Mouse (Mus musculus) mouse embryonic stem cell (cell line): Measurements from ENCODE around the gene Chrng.

ENCODE experiments used
- in situ Hi-C, 2 experiments: fragments of 300-500 bp; cut with MboI; formaldehyde crosslinking; loops; 1 replicate in 1 of 2; 3 replicates in 1 of 2; pipeline ENCODE4 v1.14.3; 2019 to 2020; ENCODE audit warnings: low sequenced_read_pairs in 2 of 2, low pct_unique_long_range_greater_than_20kb in 1 of 2, mixed read lengths in 1 of 2; ENCODE audit not compliant: unreplicated experiment in 1 of 2

The Chrng gene

DNA sequence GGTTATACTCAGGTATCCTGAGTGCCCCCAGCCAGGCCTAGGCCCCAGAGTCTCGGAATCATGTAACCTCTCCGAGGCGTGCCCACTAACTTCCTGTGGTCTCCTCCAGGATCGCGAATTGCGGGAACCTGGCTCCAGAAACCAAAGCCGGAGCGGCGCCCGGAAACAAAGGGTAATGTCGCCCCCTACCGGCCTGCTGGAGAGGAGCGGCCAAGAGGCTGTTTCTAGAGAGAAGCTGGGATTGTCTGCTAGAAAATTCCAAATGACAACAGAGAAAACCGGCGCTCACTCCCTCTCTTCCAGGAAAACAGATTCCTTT lies 17.5 kb upstream of the Chrng start:
- in situ Hi-C loops: loop anchor here in 1 of 2 experiments (25.0 kb wide), 1 partner anchor 475 kb away; no protein-coding TSS in a partner anchor

DNA sequence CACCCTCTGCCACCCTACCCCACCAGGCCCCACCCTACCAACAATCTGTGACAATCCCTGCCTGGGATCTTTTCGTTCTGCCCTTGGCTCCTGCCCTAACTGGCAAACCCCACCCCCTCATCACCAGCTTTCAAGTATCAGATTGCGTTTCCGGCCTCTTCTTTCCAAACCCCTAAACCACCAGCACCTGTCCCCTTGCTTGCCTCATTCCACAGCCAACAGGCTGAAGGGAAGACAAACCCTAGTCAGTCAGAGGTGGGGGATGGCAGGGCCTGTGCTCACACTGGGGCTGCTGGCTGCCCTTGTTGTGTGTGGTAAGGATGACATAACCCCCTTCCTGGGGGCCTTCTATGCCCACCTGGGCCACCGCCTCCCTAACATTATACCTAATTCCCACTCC lies 14.0 kb upstream of the Chrng start, which contains the start of gene Chrnd:
Gene Chrnd, plus strand, starts transcription at position 179 of the 400 bp plus-strand sequence.
- in situ Hi-C loops: loop anchor here in 1 of 2 experiments (25.0 kb wide), 1 partner anchor 472 kb away; no protein-coding TSS in a partner anchor

GRCm38 (mm10) chr1:87197296-87197695 lies 7.2 kb upstream of the Chrng start:
- in situ Hi-C loops: loop anchor here in 1 of 2 experiments (25.0 kb wide), 1 partner anchor 465 kb away; no protein-coding TSS in a partner anchor

DNA sequence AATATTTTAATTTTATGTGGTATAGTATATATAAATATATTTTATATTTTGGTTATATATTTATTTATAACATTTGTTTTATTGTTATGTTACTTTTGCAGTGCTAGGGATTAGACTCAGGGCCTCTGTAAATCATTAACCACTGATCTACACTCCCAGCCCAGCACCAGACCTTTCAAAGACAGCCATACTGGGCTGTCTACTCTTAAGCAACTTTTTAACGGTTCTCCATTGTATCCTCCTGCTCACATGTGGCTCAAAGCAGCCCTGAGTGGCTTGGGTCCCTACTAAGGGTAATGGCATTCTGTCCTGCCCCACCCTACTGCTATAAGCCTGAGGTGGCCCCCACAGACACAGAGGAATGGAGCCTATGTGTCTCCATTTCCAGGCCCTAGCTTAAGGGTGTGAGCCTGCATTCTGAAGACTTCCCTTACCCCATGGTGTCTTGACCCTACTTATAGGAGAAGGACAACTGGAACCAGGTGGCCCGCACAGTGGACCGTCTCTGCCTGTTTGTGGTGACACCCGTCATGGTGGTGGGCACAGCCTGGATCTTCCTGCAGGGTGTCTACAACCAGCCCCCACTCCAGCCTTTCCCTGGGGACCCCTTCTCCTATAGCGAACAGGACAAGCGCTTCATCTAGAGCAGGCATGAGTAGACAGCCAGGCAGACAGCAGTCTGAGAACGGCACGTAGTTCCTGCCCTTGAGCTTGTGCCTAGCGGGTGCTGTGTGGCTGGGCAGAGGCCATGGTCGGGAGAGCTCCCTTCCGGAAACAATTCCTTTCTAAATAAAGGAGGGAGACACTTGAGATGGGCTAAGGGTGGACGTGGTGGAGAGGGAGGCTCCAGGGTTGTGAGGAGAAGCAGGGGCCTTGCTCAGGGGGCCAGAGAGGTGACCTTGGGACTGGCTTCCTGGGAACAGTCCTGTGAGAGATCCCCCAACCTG lies 6.1 kb upstream of the Chrng start:
- in situ Hi-C loops: loop anchor here in 1 of 2 experiments (25.0 kb wide), 1 partner anchor 464 kb away; no protein-coding TSS in a partner anchor

DNA sequence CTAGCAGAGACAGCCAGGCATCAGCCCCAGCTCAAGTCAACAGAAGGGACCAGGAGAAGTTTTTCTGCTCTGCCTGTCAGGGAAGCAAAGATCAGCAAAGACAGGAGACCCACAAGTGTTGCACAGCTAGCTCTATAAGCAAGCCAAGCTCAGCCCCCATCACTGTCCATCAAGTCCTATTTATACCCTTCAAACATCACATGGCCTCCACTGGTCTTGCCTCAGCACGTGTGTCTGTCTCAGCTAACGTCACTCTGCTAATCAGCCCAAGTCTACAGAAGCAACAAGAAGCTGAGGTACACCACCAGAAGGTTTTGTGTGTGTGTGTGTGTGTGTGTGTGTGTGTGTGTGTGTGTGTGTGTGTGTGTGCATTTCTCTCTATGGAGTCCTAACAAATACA lies 3.6 kb upstream of the Chrng start:
- in situ Hi-C loops: no loop called here

- in situ Hi-C loops: no loop called here
Measured at GRCm38 (mm10) chr1:87201848-87202247, 2.6 kb upstream of the Chrng start.

DNA sequence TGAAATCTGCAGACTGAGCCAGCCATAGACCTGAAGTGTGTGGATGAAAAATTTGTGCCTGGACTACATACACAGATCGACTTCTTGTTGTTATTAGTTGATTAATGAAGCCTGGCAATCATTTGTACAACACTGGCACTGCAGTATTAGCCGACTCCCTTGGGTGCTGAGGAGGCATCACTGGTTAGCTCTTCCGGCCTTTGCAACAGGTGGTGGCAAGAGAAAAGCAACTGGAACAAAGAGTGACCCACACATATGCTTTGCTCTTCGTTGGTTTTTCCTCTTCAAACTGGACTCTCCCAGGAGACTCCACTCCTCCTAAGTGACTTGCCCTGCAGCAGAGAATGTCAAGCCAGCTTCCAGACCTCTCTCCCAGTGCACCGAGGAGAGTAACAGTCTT lies 678 bp upstream of the Chrng start:
- in situ Hi-C loops: no loop called here

DNA sequence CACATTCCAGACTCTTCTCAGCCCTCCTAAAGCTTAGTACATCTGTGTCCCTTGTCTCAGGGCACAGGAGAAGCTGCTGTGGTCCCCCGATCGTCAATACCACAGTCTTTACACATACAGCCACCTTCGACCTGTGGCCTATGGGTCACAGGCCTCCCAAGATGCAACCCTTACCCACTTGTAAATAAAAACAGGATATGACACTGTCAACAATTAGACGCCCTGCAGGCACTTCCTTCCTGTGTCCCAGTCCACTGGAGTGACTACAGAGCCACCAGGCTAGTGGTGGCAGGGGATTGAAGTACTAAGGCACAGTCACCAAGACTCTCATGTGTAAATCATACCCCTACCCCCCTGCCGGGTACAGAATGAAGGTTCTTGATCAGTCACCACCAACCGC lies 581 bp downstream of the Chrng start:
- in situ Hi-C loops: no loop called here

DNA sequence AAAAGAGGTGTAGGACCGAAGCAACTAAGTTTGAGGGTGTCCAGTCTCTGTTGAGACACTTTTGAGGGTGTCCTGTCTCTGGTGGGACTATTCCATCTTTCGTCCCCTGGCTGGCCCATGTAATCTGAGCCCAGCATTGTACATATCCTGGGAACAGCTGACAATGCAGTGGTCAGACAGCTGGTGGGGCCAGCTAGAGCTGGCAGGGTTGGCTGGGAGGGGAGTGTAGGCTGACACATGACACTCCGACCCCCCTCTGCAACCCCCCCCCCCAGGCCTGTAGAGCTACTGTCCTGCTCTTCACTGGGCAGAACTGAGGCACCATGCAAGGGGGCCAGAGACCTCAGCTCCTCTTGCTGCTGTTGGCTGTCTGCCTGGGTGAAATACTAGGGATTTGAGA lies 1.0 kb downstream of the Chrng start:
- in situ Hi-C loops: no loop called here

DNA sequence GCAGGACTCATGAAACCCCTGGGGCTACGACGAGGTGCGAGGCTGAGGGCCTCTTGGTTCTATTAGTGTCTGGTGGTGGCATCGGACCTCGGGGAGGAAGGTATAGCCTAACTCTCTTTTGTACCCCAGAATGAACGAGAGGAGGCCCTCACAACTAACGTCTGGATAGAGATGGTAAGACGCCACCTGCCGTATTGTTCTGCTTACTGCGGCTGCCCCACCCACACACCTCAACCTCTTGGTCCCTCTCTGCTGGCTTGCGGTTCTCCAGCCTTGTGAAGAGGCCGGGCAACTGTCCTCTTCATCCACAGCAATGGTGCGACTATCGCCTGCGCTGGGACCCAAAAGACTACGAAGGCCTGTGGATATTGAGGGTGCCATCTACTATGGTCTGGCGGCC lies 1.9 kb downstream of the Chrng start:
- in situ Hi-C loops: no loop called here

- in situ Hi-C loops: no loop called here
Measured at GRCm38 (mm10) chr1:87211431-87211830, 7.0 kb downstream of the Chrng start.

DNA sequence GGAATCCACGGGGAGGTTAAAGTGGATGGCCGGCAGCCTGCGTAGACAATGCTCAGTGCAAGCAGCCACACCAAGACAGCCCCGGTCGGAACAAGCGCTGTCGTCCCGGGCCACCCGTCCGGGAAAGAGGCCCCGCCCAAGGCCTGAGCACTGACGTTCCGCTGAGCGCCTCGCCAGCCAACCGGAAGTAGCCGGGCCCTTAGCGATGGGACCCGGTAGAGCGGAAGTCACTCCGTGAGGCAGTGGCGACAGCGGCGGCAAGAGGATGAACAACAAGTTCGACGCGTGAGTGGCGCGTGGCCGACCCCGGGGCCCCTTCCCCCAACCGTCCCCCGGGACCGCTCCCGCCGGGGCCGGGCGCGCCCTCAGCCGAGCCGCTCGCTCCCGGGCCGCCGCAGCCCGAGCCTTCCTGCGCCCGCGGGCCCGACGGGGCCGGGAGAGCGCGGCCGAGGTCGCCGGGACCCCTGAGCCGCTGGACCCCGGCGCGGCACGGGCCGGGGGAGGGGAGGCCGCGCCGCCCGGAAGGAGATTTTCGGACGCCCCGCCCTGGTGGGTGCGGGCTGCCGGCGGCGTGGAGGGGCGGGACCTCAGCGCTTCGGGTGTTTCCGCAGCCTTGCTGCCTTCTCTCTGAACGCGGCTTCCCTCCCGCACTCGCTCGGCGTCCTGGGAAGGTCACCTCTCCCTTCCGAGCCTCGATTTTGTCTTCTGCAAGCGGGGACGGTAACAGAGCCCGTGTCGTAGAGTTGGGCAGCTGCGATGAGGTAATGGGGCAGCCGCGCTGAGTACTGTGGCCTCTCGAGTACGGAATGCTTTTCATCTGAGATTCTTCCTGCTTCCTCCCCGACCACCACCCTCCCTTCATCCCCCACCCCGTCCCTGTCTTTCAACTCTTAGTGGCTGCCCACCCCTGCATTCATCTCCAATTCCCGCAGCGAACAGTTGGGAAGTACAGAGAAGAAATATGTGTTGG lies 9.6 kb downstream of the Chrng start, which contains the start of gene Eif4e2:
Gene Eif4e2, plus strand, starts transcription at position 180 of the 970 bp plus-strand sequence.
- in situ Hi-C loops: no loop called here

DNA sequence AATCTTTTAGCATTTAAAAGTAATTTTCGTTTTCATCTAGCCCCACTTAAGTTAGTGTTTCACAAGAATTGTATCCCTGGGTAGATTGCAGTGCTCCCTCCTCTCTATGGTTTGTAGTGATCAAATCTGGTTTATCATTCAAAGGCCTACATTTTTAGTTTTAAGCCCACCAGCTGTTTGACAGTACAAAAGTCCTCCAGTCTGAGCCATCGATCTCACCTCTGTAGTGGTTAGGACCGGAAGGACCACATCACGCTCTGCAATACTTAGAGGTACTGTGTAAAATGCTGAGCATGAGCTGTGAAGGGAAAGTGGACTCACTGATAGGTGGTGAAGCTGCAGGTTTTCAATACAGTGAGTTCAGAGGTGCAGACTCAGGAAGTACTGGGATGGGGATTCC lies 10.3 kb downstream of the Chrng start:
- in situ Hi-C loops: no loop called here

DNA sequence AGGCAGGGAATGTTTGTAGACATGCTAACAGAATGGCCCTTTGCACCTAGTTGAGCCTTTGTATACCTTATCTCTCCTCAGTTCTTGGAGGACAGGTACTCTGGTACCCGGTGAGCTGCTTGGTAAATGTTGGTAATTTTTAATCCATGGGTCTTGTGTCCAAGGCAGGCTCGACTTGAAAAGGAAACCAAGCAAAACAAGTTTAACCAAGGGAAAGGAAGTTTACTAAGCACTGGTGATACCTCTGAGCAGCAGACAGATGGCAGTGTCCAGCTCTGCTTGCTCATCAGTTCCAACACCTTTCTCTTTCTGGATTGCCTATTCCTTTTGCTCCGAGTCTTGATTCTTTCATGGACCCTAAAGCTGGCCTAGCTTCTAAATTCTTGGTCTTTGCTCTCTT lies 13.5 kb downstream of the Chrng start:
- in situ Hi-C loops: no loop called here

DNA sequence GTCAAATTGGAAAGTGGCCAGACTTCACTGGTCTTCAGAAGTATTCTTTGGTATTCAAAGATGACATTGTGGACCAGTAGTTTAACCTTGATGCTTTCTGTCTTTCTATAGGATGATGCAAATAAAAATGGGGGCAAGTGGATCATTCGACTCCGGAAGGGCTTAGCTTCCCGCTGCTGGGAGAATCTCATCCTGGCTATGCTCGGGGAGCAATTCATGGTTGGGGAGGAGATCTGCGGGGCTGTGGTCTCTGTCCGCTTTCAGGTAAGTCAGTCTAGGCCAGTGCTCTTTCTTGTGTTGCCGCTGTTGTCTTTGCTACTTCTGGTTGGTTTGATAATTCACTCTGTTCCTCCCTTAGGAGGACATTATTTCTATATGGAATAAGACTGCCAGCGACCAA lies 21.3 kb downstream of the Chrng start:
- in situ Hi-C loops: no loop called here

DNA sequence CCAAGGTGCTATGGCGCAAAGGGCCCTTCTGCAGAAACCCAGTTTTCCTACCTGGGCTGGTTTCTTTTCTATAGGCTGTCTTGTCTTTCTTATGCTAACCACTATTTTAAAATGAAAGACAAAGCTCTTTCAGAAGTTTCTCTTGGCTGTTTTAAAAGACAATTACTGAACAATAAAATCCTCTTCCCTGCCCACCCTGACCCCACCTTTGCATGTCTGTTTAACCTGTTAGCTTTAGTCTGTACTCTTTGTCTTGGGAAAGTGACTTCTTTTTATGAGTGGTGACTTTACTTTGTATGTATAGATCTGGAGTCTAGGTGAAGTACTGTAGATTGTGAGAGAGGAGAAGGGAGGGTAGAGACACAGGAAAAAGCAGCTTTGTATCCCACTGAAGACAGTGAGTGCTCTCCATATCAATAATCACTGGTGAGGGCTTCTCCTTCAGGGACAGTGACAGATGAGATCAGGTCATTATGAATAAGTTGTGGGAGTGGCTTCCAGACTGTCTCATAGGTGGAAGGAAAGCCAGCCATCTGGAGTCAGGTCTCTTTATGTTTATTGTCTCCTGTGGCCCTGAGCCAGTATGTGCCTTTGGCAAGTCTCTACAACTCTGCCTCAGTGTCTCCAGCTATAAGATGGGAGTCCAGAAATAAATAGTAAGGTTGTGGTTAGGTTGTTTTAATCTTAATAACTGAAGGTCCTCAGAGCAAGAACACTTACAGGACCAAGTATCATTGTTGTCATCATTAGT lies 22.1 kb downstream of the Chrng start:
- in situ Hi-C loops: no loop called here

DNA sequence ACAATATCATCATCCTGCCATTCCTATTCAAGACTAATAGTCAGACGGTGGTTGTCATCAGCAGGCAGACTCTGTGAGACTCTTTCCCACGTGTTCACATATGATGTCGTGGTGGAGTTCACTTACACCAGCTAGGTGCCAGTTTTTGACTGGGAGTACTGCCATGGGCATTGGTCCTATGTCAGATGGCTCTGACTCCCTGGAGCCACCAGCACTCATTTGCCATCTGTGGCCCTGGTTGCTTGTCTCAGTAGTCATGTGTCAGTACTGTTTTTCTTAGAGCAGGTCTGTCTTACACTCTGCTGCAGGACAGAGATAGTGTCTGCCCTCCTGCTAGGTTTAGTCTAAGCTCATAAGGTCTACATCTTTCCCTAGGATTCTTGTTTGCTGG lies 22.7 kb downstream of the Chrng start:
- in situ Hi-C loops: no loop called here

- in situ Hi-C loops: no loop called here
Measured at GRCm38 (mm10) chr1:87230606-87231005, 26.1 kb downstream of the Chrng start.
